Mouse (Mus musculus): ENCODE results near the gene Slc22a26. TPM values are rescaled to one million over a fixed set of nuclear protein-coding genes. Genes with fewer than 3 reads are reported as not detected.
"Not testable (repeated sequence)": the region's sequence is repeated elsewhere in the genome, so short reads cannot be mapped to it uniquely, and the experiment has no call there.

The Slc22a26 gene
- not detected for total RNA-seq (2021)
- long read RNA-seq, experiment 1 = 0 reads
- long read RNA-seq, experiment 2 = 0 reads

DNA sequence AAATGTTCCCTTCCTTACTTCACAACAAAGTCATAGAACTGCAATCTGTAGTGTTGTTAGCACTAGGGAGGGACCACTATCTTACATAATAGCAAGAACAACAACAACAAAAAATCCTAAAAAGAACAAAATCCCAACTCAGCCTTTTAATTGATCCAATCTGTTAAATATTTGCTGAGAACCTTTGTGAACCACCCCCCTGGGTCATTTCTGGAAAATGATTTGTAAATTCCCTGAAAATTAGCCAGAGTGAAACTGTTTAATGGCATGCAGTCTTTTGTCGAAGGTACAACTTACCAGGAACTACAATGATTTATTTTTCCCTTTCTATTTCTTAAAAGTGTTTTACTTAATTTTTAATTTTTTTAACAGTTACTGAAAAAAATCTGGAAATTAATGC is at the start of gene Slc22a26:
Gene Slc22a26 (minus strand): TSS at position 97 of the 400 bp plus-strand sequence.
- no peak for DNase-seq (ENCODE audit: low spot score in 2 of 2)

DNA sequence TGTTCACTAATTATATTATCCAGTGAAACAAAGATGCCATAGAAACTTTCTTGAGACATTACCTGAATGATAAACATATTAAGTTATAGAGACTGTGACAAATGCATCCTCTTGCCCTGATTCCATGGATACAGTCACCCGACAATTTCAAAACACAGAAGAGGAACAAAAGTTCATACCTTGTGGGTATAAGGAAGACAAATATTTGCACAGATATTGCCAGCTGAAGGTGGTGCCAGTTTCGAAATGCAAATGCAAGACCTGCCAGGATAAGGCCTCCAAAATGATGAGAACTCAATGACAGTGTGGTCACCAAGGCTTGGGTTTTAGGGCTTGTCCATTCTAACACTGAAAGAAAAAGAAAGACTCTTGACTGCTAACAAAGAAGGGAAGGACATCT is 27.4 kb upstream of the Slc22a26 start:
- no peak for DNase-seq (ENCODE audit: low spot score in 2 of 2)

GRCm38 (mm10) chr19:7790571-7790970 is 11.9 kb downstream of the Slc22a26 start:
- no peak for DNase-seq (ENCODE audit: low spot score in 2 of 2)

DNA sequence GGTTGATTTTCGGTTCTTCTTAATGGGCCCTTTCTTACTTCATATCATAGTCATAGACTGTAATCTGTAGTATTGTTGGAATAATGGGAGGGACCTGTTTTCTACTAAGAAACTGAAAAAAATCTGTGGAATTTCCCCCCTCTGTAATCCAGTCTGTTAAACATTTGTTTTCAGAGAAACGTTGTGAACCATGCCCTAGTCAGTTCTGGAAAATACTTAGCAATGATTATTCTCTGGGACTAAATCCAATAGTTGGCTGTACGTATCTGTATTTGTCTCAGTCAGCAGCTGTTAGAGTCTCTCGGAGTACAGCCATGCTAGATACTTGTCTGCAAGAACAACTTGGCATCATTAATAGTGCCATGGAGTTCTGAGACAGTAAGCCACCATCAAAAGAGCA is 27.2 kb downstream of the Slc22a26 start:
- DNase-seq (ENCODE audit: low spot score in 2 of 2) = peak in 1 of 2 experiments; percentile 32

DNA sequence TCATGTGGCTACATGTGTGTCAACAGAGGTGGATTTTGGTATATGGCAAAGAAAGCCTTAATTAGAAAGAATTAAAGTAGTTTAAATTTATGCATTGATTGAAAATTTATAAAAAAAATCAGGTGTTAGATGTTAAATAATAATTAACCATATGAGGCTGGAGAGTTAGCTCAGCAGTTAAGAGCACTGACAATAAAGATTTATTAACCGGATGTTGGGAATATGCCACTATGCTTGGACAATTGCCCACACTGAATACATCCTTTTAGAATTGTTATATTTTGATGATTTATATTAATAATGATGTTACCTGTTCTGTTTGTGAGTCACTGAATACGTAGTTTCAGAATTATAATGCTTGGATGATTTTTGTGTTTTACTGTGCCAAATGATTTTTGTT is 36.3 kb downstream of the Slc22a26 start:
- no peak for DNase-seq (ENCODE audit: low spot score in 2 of 2)

DNA sequence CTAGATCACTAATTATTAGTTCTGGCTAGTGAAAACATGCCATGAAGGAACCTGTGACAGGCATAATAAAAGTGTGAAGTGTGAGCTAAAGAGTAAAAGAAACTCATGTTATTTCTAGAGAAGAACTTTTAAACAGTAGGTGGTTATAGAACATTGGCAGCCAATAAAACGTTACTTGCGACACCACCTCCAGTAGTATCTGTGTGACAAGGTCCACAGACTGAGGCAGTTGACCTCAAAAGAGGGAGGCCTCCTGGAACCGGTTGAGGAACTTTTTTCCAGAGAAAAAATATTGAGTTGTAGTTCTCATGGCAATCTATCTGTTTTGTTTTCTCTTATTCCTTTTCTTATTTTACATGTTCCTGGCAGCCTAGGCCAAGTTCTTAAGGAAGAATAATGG is 36.9 kb downstream of the Slc22a26 start:
- no peak for DNase-seq (ENCODE audit: low spot score in 2 of 2)

DNA sequence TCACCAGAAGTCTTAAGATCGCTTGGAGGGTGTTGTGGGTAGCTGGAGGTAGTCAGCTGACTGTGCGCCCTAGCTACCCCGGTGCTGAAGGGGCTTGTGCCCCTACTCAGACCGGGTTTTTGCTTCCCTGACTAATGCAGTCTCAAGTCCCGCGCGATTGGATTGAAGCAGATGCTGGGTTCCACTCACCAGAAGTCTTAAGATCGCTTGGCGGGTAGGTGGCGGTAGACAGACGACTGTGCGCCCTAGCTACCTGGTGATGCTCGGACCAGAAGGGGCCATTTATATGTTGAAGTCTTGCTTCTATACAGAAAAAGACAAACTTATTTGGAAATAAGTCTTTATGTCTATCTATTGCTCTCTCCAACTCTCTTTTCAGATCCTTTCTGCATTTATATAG is 49.1 kb downstream of the Slc22a26 start:
- DNase-seq (ENCODE audit: low spot score in 2 of 2) = not testable (repeated sequence)

Other genes starting within 250 kb of the Slc22a26 start
- 10 to 100 TPM; 13.0 to 14.9 TPM for gene Pla2g16, start 245.2 kb downstream of the Slc22a26 start, total RNA-seq (2021)
- under 1 TPM; 0.21 to 0.31 TPM for gene Lgals12, start 195.5 kb downstream of the Slc22a26 start, total RNA-seq (2021)
- gene Hrasls5, start 190.1 kb downstream of the Slc22a26 start, total RNA-seq (2021) = not detected
- gene Slc22a19, start 91.4 kb downstream of the Slc22a26 start, total RNA-seq (2021) = not detected
- gene Slc22a27, start 163.4 kb upstream of the Slc22a26 start, total RNA-seq (2021) = not detected